Mouse (Mus musculus) NIH3T3 (cell line): ENCODE measurements around the gene Cd247.

Source experiments
- DNase-seq: peaks from one replicate; pipeline ENCODE4 v3.0.0-alpha.2; 2012; ENCODE audit warnings: low read depth

Cd247 gene

GRCm38 (mm10) chr1:165913720-165914415, 125.4 kb downstream of the Cd247 start:
- DNase-seq: no peak

- no peak for DNase-seq
Measured at GRCm38 (mm10) chr1:165914416-165914801, 125.9 kb downstream of the Cd247 start.

- peak; percentile 5 for DNase-seq
Measured at GRCm38 (mm10) chr1:165921026-165921425, 132.5 kb downstream of the Cd247 start.

- no peak for DNase-seq
Measured at GRCm38 (mm10) chr1:165922488-165922887, 134.0 kb downstream of the Cd247 start.

GRCm38 (mm10) chr1:165925207-165925606, 136.7 kb downstream of the Cd247 start:
- DNase-seq: no peak
